Mouse (Mus musculus): ENCODE results near the gene Akr1c13.
"Not testable (repeated sequence)": the region's sequence is repeated elsewhere in the genome, so short reads cannot be mapped to it uniquely, and the experiment has no call there.

The Akr1c13 gene

GRCm38 (mm10) chr13:4190904-4191303 lies at the start of gene Akr1c13:
Gene Akr1c13, plus strand, starts transcription at chr13:4191150.
- DNase-seq (ENCODE audit: low spot score) = peak; percentile 52

- no peak for DNase-seq (ENCODE audit: low spot score)
Observed at GRCm38 (mm10) chr13:4144261-4144660, 46.7 kb upstream of the Akr1c13 start.

GRCm38 (mm10) chr13:4150518-4150917 lies 40.4 kb upstream of the Akr1c13 start, which contains the start of gene Akr1c18:
Gene Akr1c18, minus strand, starts transcription at chr13:4150654.
- no peak for DNase-seq (ENCODE audit: low spot score)

- no peak for DNase-seq (ENCODE audit: low spot score)
Observed at GRCm38 (mm10) chr13:4152908-4153307, 38.0 kb upstream of the Akr1c13 start.

DNA sequence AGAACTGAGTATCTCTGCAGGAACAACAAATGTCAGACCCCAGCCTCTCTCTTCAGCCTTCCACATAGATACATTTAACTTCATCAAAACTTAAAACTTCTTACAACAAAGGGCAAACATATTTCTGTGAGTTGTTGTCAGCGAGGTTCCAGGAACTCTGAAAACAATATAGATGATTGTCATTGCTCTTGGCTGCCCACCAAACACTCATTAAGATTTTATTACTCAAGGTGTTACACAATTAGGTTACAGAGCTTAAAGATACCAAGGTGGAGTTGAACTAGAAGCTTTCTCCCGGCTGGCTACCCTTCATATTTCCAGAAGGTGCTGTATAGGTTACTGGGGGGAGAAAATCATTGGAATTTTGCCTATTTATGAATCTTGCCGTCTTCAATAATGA lies 37.4 kb upstream of the Akr1c13 start:
- DNase-seq (ENCODE audit: low spot score) = no peak

- DNase-seq (ENCODE audit: low spot score) = no peak
Observed at GRCm38 (mm10) chr13:4155286-4155685, 35.7 kb upstream of the Akr1c13 start.

GRCm38 (mm10) chr13:4168006-4168405 lies 22.9 kb upstream of the Akr1c13 start:
- DNase-seq (ENCODE audit: low spot score) = no peak

GRCm38 (mm10) chr13:4172978-4173377 lies 18.0 kb upstream of the Akr1c13 start:
- no peak for DNase-seq (ENCODE audit: low spot score)

DNA sequence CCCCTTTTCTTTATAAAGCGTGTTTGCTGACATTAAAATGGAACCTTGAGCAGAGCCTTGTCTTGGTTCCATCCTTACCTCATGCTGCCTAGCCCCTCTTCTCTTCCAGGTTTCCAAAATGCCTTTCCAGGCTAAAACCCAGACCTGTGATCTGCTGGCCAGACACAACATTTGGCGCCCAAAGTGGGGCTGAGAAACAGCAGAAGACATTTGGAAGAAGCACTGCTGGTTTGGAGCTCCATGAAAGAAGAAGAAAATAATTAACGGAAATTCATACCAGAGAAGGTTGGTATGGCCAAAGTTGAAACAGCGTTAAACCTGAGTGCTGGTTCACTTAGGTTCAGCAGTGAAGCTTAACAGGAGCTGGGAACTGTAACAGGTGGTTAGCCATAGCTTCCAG lies 9.6 kb upstream of the Akr1c13 start:
- DNase-seq (ENCODE audit: low spot score) = not testable (repeated sequence)

DNA sequence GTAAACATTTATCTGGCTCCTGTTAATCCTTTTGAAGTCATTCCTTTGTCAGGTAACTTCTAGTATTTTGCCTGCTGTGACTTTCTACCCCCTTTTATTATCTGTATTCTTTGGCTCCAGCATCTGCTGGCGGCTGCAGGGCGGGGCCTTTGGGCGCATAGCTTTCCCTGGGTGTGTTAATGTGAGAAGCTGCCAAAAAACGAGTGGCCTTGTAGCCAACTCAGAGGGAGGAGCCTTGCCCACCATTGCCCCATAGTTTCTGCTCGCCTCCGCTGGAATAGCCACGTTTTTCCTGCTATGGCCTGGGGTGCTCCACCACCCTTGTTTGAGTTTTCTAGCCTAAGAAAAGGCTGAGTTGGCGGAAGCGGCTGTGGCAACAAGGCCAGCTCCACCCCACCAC lies 7.8 kb upstream of the Akr1c13 start:
- no peak for DNase-seq (ENCODE audit: low spot score)

GRCm38 (mm10) chr13:4186641-4187411 lies 4.1 kb upstream of the Akr1c13 start:
- DNase-seq (ENCODE audit: low spot score) = not testable (repeated sequence)

- peak; percentile 25 for DNase-seq (ENCODE audit: low spot score)
Observed at GRCm38 (mm10) chr13:4188174-4188573, 2.8 kb upstream of the Akr1c13 start.

DNA sequence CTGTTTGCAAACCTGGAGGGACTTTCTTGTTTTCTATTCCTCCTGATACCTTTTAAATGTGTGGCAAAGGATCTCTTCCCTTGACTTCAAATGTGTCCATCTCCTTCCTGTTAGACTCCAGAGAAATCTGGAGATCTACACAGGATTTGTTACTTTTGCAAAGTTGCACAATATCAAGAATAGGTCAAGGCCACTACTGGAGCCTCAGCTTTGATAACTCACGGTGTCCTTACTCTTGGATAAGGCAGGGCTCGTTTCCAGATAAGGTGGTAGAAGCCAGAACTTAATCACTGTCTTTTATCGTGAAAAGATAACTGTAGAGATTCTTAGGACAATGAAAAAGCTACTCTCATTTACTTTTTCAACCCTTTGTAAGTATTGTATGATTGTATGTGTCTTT lies 1.6 kb downstream of the Akr1c13 start:
- DNase-seq (ENCODE audit: low spot score) = no peak

GRCm38 (mm10) chr13:4206147-4206903 lies 15.4 kb downstream of the Akr1c13 start:
- no peak for DNase-seq (ENCODE audit: low spot score)

GRCm38 (mm10) chr13:4211560-4212299 lies 20.8 kb downstream of the Akr1c13 start:
- no peak for DNase-seq (ENCODE audit: low spot score)

GRCm38 (mm10) chr13:4212309-4212708 lies 21.4 kb downstream of the Akr1c13 start:
- DNase-seq (ENCODE audit: low spot score) = no peak

GRCm38 (mm10) chr13:4215496-4215895 lies 24.5 kb downstream of the Akr1c13 start:
- not testable (repeated sequence) for DNase-seq (ENCODE audit: low spot score)

- peak; percentile 58 for DNase-seq (ENCODE audit: low spot score)
Observed at GRCm38 (mm10) chr13:4228441-4228840, 37.5 kb downstream of the Akr1c13 start, which contains the start of gene Akr1c19. Gene Akr1c19, plus strand, starts transcription at chr13:4228700.

- no peak for DNase-seq (ENCODE audit: low spot score)
Observed at GRCm38 (mm10) chr13:4230841-4231623, 40.1 kb downstream of the Akr1c13 start.

DNA sequence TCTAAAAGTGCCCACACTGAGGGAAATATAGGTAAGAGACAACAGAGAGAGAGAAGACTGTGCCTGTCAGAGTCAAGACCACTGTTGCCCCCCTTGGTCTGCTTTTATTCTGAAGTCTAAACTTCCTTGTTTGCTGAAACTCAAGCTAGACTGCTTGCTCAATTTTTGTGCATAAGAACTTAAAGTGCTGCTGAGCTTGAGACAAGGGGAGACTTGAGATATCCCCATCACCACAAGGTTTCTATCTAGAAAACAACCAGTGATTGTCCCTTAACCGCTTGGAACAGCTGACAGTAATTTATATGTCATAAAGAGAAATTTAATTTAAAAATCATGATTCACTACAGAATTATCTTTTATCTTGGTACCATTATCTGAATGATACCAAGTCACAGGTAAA lies 42.2 kb downstream of the Akr1c13 start:
- peak; percentile 5 for DNase-seq (ENCODE audit: low spot score)

DNA sequence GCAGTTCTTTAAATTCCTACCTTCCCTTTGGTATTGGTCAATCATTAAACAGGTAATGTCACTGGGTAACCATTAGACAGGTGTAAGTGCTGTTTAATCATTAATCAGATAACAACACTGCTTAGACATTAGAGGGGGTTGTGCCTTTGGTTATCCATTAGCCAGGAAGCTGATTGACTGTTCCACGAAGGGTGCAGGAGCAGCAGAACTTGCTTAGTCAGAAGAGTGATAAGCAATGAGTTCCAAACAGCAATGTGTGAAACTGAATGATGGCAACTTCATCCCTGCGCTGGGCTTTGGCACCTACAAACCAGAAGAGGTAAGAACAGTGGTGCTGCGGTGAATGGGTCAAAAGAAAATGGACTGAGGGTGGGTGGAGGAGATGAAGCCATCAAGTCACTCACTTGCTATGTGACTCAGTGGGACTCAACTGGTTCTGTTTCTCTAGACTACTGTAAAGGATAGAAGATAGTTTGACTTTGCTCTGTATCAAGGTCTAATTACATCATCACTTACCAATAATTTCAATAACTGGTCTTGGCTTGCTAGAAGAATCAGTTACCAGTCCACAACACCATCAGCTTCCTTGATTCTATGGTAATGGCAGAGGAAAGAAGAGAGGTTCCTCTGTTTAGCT lies 42.7 kb downstream of the Akr1c13 start:
- DNase-seq (ENCODE audit: low spot score) = peak; percentile 59
